Mouse (Mus musculus) C2C12 (cell line): ENCODE measurements around the gene Atmin.
A peak's percentile ranks its signal among the peaks of the same experiment; 100 is the strongest.

Experiments
- CEBPB ChIP-seq: IDR thresholded peaks from one replicate; pipeline ENCODE4 v1.6.1; 2011; ENCODE audit warnings: low read depth, mild to moderate bottlenecking, control low read depth, moderate library complexity
- CTCF ChIP-seq: IDR thresholded peaks from one replicate; pipeline ENCODE4 v1.5.1; 2011; ENCODE audit not compliant: control insufficient read depth, insufficient read depth, insufficient read length
- MAX ChIP-seq: IDR thresholded peaks from one replicate; pipeline ENCODE4 v1.6.1; 2011; ENCODE audit warnings: mild to moderate bottlenecking, control low read depth
- MYOD1 ChIP-seq: IDR thresholded peaks from one replicate; pipeline ENCODE4 v1.6.1; 2011; ENCODE audit warnings: low read depth; ENCODE audit not compliant: control insufficient read depth, insufficient read length
- MYOG ChIP-seq: IDR thresholded peaks from one replicate; pipeline ENCODE4 v1.6.1; 2011; ENCODE audit not compliant: control insufficient read depth, insufficient read length; ENCODE audit errors: extremely low read depth
- USF1 ChIP-seq: IDR thresholded peaks from one replicate; pipeline ENCODE4 v1.6.1; 2011; ENCODE audit warnings: low read depth, mild to moderate bottlenecking, control low read depth, moderate library complexity

DNA sequence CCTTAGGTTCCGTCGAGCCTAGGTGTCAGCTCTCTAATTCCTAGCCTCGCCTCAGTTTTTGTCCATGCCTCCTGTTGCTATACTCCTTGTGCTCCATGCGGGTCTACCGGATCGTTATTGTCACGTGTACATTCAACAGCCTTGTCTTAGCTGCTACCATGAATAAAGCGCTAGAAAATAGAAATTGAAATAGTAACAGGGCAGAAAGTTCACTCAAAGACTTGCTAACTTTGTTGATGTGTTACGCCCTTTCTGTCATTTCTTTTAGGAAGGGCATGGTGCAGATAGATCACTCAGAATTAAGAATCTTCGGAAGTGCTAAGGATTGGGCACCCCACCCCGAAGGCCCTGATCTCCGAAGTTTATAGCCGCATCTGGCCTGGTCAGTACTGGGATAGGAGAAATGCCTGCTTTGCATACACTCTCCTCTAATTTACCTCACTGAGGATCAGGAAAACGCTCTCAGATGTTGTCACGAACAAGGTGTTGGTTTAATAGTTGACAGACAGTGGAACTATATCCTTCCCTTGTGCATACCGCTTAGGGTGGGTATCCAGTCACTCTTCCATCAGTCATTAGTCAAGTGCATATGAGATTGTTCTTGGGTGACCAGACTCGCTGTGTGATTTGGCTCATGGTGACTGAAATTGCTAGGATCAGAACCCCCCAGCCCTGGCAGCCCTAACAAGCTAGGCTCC, 21.0 kb upstream of the Atmin start:
- TF ChIP-seq CTCF: no peak
- no peak for TF ChIP-seq MYOD1
- peak; percentile 11 for TF ChIP-seq USF1
- TF ChIP-seq CEBPB: no peak
- TF ChIP-seq MAX: no peak
- TF ChIP-seq MYOG: no peak
